Mouse (Mus musculus) adrenal gland (tissue): ENCODE data around the gene Rrp7a.

ENCODE experiments used
- intact Hi-C: fragments of 180-260 bp; cut with DNase I; formaldehyde crosslinking; loops from one replicate; pipeline ENCODE4 v1.15.1; 2025

Rrp7a gene

DNA sequence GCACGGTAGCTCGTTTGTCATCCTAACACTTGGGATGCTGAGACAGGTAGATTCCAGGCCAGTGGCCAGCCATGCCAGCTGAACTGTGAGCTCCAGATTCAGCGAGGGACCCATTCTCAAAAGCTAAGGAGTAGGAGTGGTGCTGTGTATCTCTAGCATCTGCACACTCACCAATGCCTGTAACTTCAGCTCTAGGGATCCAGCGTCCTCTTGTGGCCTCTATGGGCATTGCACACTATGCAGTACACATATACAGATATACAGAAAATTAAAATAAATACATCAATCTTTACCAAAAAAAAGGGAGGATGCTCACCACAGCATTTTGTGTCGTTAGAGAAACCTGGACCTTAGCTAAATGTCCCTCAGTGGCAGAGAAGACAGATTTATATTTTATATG is 50.8 kb downstream of the Rrp7a start:
- intact Hi-C loops: no loop called here

DNA sequence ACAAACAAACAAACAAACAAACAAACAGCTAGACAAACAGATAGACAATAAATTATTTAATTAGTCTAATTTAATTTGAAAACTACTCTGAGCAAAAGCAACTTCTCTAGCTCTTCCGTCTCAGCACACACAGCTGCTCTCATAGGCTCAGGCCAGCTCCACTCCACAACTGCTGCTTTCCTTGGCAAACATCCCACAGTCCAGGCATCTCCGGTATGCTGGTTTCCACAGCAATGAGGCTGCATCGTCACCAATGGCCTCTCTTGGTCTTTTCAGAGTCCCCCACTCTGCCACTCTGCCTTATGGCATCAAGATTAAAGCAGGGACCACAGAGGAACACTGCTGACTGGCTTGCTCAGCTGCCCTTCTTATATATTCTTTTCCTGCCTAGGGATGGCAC is 51.7 kb downstream of the Rrp7a start:
- intact Hi-C loops: no loop called here

DNA sequence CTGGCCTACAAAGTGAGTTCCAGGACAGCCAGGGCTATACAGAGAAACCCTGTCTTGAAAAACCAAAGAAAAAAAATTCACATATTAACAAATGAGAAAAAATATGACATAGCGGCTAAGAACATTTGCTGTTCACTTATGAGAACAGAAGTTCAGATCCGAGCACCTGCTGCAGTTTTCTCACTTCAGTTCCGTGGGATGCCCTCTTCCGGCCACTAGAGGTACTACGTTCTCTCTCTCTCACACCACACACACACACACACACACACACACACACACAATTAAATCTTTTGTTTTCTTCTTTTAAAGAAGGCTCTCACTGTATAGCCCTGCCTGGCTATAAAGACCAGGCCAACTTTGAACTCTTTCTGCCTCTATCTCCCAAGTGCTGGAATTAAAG is 54.3 kb downstream of the Rrp7a start:
- intact Hi-C loops: no loop called here

DNA sequence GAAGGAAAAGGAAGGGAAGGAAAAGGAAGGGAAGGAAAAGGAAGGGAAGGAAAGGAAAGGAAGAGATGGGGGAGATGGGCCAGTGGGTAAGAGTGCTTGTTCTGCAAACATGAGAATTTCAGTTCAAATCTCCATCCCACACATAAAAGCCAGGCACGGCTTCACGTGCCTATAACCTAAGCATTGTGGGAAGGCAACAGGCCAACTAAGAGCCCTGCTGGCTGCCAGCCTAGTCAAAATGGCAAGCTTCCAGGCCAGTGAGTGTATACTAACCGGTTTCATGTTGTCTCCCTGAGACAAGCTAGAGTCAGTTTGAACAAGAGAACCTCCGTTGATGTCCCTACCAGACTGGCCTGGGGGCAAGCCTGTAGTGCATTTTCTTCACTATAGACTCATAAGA is 57.1 kb downstream of the Rrp7a start:
- intact Hi-C loops: no loop called here
